Mouse (Mus musculus): ENCODE results near the gene Olfr364-ps1.

The Olfr364-ps1 gene

GRCm38 (mm10) chr2:37139022-37139421 is at the start of gene Olfr364-ps1:
Gene Olfr364-ps1, plus strand, starts transcription at chr2:37139322.
- DNase-seq (ENCODE audit: low read depth): no peak

- DNase-seq (ENCODE audit: low read depth): no peak
Measured at GRCm38 (mm10) chr2:37117810-37118209, 21.3 kb upstream of the Olfr364-ps1 start, which contains the start of gene Olfr362. Gene Olfr362, minus strand, starts transcription at chr2:37117910.

- no peak for DNase-seq (ENCODE audit: low read depth)
Measured at GRCm38 (mm10) chr2:37187898-37188297, 48.8 kb downstream of the Olfr364-ps1 start, which contains the start of gene Olfr365. Gene Olfr365, plus strand, starts transcription at chr2:37188198.
